Mouse (Mus musculus): ENCODE measurements around the gene Arnt. TPM values are rescaled to one million over a fixed set of nuclear protein-coding genes. Genes with fewer than 3 reads are reported as not detected.
"Not testable (repeated sequence)": the region's sequence is repeated elsewhere in the genome, so short reads cannot be mapped to it uniquely, and the experiment has no call there.

Gene Arnt
- total and polyA plus RNA-seq, 2 experiments, result 20.8 to 24.3 TPM

GRCm38 (mm10) chr3:95408852-95409251 is 25.3 kb upstream of the Arnt start:
- H3K27me3 ChIP-seq (ENCODE audit: control insufficient read depth, insufficient read depth, low read length), result no peaks in the 10 kb centered on the region
- no peak for DNase-seq (ENCODE audit: extremely low read depth, low read depth, low spot score)
- WGBS, result 98% methylated on average over 2 of the region's 2 CpGs

GRCm38 (mm10) chr3:95412268-95412667 is 21.9 kb upstream of the Arnt start:
- H3K36me3 ChIP-seq (ENCODE audit: control insufficient read depth, insufficient read depth, low read length), result no peaks in the 10 kb centered on the region
- TF ChIP-seq POLR2A (IDR thresholded peaks at IDR 0.05; ENCODE audit: extremely low read depth, insufficient read depth, low read length) (no peak), CTCF (IDR thresholded peaks at IDR 0.05; ENCODE audit: low read depth, low read length) (no peak)
- no peaks in the 10 kb centered on the region for H3K4me1 ChIP-seq (ENCODE audit: control insufficient read depth, insufficient read depth, low read length)
- H3K79me2 ChIP-seq (ENCODE audit: control insufficient read depth, insufficient read depth, low read length), result no peaks in the 10 kb centered on the region
- no peak overlapping the region for H3K4me3 ChIP-seq (ENCODE audit: insufficient read depth, low read depth, low read length)
- H3K9ac ChIP-seq (ENCODE audit: low read depth, low read length), result no peak overlapping the region
- WGBS, result 88% methylated on average over 1 of the region's 1 CpGs
- H3K27ac ChIP-seq (replicated peaks; ENCODE audit: insufficient read depth, low read depth, low read length), result no peak overlapping the region
- H3K27me3 ChIP-seq (ENCODE audit: control insufficient read depth, insufficient read depth, low read length), result no peaks in the 10 kb centered on the region
- no peak for DNase-seq (ENCODE audit: extremely low read depth, low read depth, low spot score)

More at GRCm38 (mm10) chr3:95408852-95409251, 25.3 kb upstream of the Arnt start:
- H3K79me2 ChIP-seq (ENCODE audit: control insufficient read depth, insufficient read depth, low read length), result no peaks in the 10 kb centered on the region
- no peaks in the 10 kb centered on the region for H3K36me3 ChIP-seq (ENCODE audit: control insufficient read depth, insufficient read depth, low read length)
- TF ChIP-seq CTCF (IDR thresholded peaks at IDR 0.05; ENCODE audit: low read depth, low read length) (no peak), POLR2A (IDR thresholded peaks at IDR 0.05; ENCODE audit: extremely low read depth, insufficient read depth, low read length) (no peak)
- H3K9ac ChIP-seq (ENCODE audit: low read depth, low read length), result no peak overlapping the region
- no peak overlapping the region for H3K4me3 ChIP-seq (ENCODE audit: insufficient read depth, low read depth, low read length)
- H3K4me1 ChIP-seq (ENCODE audit: control insufficient read depth, insufficient read depth, low read length), result no peaks in the 10 kb centered on the region
- no peak overlapping the region for H3K27ac ChIP-seq (replicated peaks; ENCODE audit: insufficient read depth, low read depth, low read length)

DNA sequence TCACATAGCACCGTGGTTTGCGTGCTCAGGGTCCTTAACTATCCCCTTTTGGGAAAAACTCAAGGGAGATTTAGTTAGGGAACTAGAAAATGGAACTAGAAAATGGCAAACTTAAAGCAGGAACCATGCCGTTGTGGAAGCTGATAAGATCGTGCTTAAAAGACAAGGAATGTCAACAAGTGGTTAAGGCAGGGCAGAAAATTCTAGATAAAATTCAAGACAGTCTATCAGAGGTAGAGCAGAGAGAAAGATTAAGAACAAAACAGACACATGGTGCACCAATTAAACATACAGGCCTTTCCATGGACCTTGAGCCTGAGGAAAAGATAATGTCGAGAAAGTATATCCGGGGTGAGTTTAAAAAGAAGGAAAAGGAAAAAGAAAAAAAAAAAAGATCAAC is 16.3 kb upstream of the Arnt start:
- H3K4me3 ChIP-seq (ENCODE audit: insufficient read depth, low read depth, low read length), result no peak overlapping the region
- no peaks in the 10 kb centered on the region for H3K4me1 ChIP-seq (ENCODE audit: control insufficient read depth, insufficient read depth, low read length)
- DNase-seq (ENCODE audit: extremely low read depth, low read depth, low spot score), result no peak
- 89% methylated on average over 6 of the region's 6 CpGs for WGBS
- TF ChIP-seq CTCF (IDR thresholded peaks at IDR 0.05; ENCODE audit: low read depth, low read length) (no peak), POLR2A (IDR thresholded peaks at IDR 0.05; ENCODE audit: extremely low read depth, insufficient read depth, low read length) (no peak)
- H3K36me3 ChIP-seq (ENCODE audit: control insufficient read depth, insufficient read depth, low read length), result no peaks in the 10 kb centered on the region
- no peak overlapping the region for H3K9ac ChIP-seq (ENCODE audit: low read depth, low read length)
- H3K79me2 ChIP-seq (ENCODE audit: control insufficient read depth, insufficient read depth, low read length), result no peaks in the 10 kb centered on the region
- no peak overlapping the region for H3K27ac ChIP-seq (replicated peaks; ENCODE audit: insufficient read depth, low read depth, low read length)
- H3K27me3 ChIP-seq (ENCODE audit: control insufficient read depth, insufficient read depth, low read length), result no peaks in the 10 kb centered on the region

- not testable (repeated sequence) for H3K36me3 ChIP-seq (ENCODE audit: control insufficient read depth, insufficient read depth, low read length); H3K27me3 ChIP-seq (ENCODE audit: control insufficient read depth, insufficient read depth, low read length); H3K4me3 ChIP-seq (ENCODE audit: insufficient read depth, low read depth, low read length); H3K79me2 ChIP-seq (ENCODE audit: control insufficient read depth, insufficient read depth, low read length); DNase-seq (ENCODE audit: extremely low read depth, low read depth, low spot score); H3K27ac ChIP-seq (replicated peaks; ENCODE audit: insufficient read depth, low read depth, low read length); H3K9ac ChIP-seq (ENCODE audit: low read depth, low read length); H3K4me1 ChIP-seq (ENCODE audit: control insufficient read depth, insufficient read depth, low read length)
- WGBS, result 94% methylated on average over 5 of the region's 5 CpGs
Measured at GRCm38 (mm10) chr3:95426476-95426875, 7.7 kb upstream of the Arnt start.

DNA sequence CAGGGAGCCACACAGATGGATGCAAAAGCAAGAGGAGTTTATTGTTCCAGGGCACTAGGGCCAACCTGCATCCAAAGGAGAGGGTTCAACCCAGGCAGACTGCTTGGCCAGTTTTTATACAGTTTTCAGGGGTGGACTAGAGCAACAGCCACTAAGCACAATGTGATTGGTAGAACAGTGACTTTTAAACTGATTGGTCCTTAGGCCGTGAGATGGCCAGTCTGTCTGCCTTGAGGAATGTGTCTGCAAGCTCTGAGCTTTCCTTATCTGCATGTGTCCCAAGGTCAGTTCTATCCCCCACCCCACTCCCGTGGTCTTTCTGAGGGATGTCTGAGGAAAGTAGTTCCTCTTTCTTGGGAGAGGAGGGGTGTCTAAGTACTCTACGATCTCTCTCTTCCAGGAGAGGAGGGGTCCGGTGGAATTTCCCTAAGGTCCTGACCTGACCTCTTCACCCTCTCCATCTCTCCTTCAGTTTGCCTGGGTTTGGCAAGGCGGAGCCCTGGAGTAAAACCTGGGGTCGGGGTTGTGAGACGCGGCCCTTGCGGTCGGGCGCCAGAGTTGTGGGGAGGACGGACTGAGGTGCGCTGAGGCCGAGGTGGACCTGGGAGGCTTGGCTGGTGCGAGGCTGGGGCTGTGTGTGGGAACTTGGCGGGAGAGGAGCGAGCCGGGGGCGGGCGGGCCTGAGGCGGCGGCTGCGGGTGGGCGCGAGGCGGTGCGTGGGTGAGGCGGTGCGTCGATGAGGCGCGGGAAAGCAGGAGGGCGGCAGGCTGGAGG is 6.9 kb upstream of the Arnt start:
- not testable (repeated sequence) for H3K79me2 ChIP-seq (ENCODE audit: control insufficient read depth, insufficient read depth, low read length); H3K9ac ChIP-seq (ENCODE audit: low read depth, low read length); DNase-seq (ENCODE audit: extremely low read depth, low read depth, low spot score); H3K27ac ChIP-seq (replicated peaks; ENCODE audit: insufficient read depth, low read depth, low read length); H3K36me3 ChIP-seq (ENCODE audit: control insufficient read depth, insufficient read depth, low read length); H3K4me1 ChIP-seq (ENCODE audit: control insufficient read depth, insufficient read depth, low read length); H3K27me3 ChIP-seq (ENCODE audit: control insufficient read depth, insufficient read depth, low read length)
- peak overlapping the region; percentile 18; the same call in 1 of the 2 replicates for H3K4me3 ChIP-seq (ENCODE audit: insufficient read depth, low read depth, low read length)
- 38% methylated on average over 12 of the region's 33 CpGs for WGBS

DNA sequence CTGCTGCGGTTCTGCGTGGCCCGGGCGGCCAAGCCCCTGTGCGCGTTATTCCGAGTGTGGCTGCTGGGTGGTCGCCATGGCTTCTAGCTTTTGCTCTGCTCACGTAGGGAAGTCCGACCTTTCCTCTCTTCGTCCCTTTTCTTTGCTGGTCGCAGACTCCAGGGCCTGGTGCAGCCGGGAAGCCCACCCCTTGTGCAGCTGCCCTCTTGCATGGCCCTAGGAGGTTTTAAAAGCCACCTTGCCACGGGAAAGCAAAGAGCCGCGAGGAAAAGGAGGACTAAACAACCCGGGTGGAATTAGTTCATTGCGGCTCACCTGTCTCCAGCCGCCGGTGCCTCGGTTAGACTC is 6.3 kb upstream of the Arnt start:
- H3K27me3 ChIP-seq (ENCODE audit: control insufficient read depth, insufficient read depth, low read length); H3K36me3 ChIP-seq (ENCODE audit: control insufficient read depth, insufficient read depth, low read length); H3K9ac ChIP-seq (ENCODE audit: low read depth, low read length); H3K4me1 ChIP-seq (ENCODE audit: control insufficient read depth, insufficient read depth, low read length); H3K27ac ChIP-seq (replicated peaks; ENCODE audit: insufficient read depth, low read depth, low read length); DNase-seq (ENCODE audit: extremely low read depth, low read depth, low spot score); H3K79me2 ChIP-seq (ENCODE audit: control insufficient read depth, insufficient read depth, low read length): not testable (repeated sequence)
- peak overlapping the region; percentile 18; the same call in 1 of the 2 replicates for H3K4me3 ChIP-seq (ENCODE audit: insufficient read depth, low read depth, low read length)
- 14% methylated on average over 16 of the region's 21 CpGs for WGBS

DNA sequence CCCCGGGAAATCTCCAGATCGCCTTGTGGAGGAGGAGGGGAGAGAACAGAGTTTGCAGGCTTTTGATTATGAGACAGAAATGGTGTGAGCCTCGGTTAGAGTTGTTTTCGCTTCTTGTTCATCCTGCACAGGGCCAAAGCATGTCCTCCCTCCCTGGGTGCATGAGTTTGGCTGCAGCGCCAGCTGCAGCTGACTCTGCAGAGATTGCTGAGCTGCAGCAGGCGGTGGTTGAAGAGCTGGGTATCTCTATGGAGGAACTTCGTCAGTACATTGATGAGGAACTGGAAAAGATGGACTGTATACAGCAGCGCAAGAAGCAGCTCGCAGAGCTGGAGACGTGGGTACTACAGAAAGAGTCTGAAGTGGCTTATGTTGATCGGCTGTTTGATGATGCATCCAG is 5.8 kb upstream of the Arnt start:
- H3K79me2 ChIP-seq (ENCODE audit: control insufficient read depth, insufficient read depth, low read length); H3K4me1 ChIP-seq (ENCODE audit: control insufficient read depth, insufficient read depth, low read length); H3K36me3 ChIP-seq (ENCODE audit: control insufficient read depth, insufficient read depth, low read length); DNase-seq (ENCODE audit: extremely low read depth, low read depth, low spot score); H3K9ac ChIP-seq (ENCODE audit: low read depth, low read length); H3K27ac ChIP-seq (replicated peaks; ENCODE audit: insufficient read depth, low read depth, low read length); H3K4me3 ChIP-seq (ENCODE audit: insufficient read depth, low read depth, low read length); H3K27me3 ChIP-seq (ENCODE audit: control insufficient read depth, insufficient read depth, low read length): not testable (repeated sequence)
- WGBS, result 81% methylated on average over 6 of the region's 11 CpGs

Measured in liver, adult 2 months (tissue).